Mouse (Mus musculus): ENCODE measurements at regions not wholly inside any gene's neighbourhood (a gene's known extent, or its start where the extent isn't known, plus 50 kb on each side); places are given as distances from the start of the nearest gene placed in this dataset.
A peak's percentile ranks its signal among the peaks of the same experiment; 100 is the strongest.

- 82% methylated on average over 5 of the region's 5 CpGs for WGBS
- no peak overlapping the region for H3K4me3 ChIP-seq
- no peak for DNase-seq (ENCODE audit: low spot score)
- H3K36me3 ChIP-seq (replicated peaks): no peaks in the 10 kb centered on the region
- no peaks in the 10 kb centered on the region for H3K27me3 ChIP-seq (replicated peaks; ENCODE audit: low read depth, poor library complexity, severe bottlenecking)
- H3K4me1 ChIP-seq: no peaks in the 10 kb centered on the region
- H3K27ac ChIP-seq (replicated peaks): no peak overlapping the region
- H3K9me3 ChIP-seq: no peaks in the 10 kb centered on the region
Observed at GRCm38 (mm10) chr10:25768456-25768855, 232.4 kb upstream of the Smlr1 start.

GRCm38 (mm10) chr10:25754300-25754699, 218.2 kb upstream of the Smlr1 start:
- H3K4me1 ChIP-seq: no peaks in the 10 kb centered on the region
- no peaks in the 10 kb centered on the region for H3K27me3 ChIP-seq (replicated peaks; ENCODE audit: low read depth, poor library complexity, severe bottlenecking)
- no peak overlapping the region for H3K27ac ChIP-seq (replicated peaks)
- no peaks in the 10 kb centered on the region for H3K9me3 ChIP-seq
- DNase-seq (ENCODE audit: low spot score): no peak
- no peaks in the 10 kb centered on the region for H3K36me3 ChIP-seq (replicated peaks)
- H3K4me3 ChIP-seq: no peak overlapping the region
- 57% methylated on average over 3 of the region's 3 CpGs for WGBS

GRCm38 (mm10) chr10:25742678-25743077, 206.6 kb upstream of the Smlr1 start:
- DNase-seq (ENCODE audit: low spot score): no peak
- no peaks in the 10 kb centered on the region for H3K9me3 ChIP-seq
- no peaks in the 10 kb centered on the region for H3K36me3 ChIP-seq (replicated peaks)
- 86% methylated on average over 3 of the region's 3 CpGs for WGBS
- H3K27me3 ChIP-seq (replicated peaks; ENCODE audit: low read depth, poor library complexity, severe bottlenecking): no peaks in the 10 kb centered on the region
- no peak overlapping the region for H3K4me3 ChIP-seq
- H3K27ac ChIP-seq (replicated peaks): no peak overlapping the region
- H3K4me1 ChIP-seq: no peaks in the 10 kb centered on the region

- Histone ChIP-seq H3K27ac (replicated peaks) (no peak overlapping the region), H3K27me3 (replicated peaks; ENCODE audit: low read depth, poor library complexity, severe bottlenecking) (no peaks in the 10 kb centered on the region)
Observed at GRCm38 (mm10) chr10:25740956-25741355, 204.9 kb upstream of the Smlr1 start.

GRCm38 (mm10) chr10:25730470-25730869, 194.4 kb upstream of the Smlr1 start:
- DNase-seq (ENCODE audit: low spot score): no peak
- Histone ChIP-seq H3K4me1 (no peaks in the 10 kb centered on the region), H3K27me3 (replicated peaks; ENCODE audit: low read depth, poor library complexity, severe bottlenecking) (no peaks in the 10 kb centered on the region), H3K36me3 (replicated peaks) (no peaks in the 10 kb centered on the region), H3K4me3 (no peak overlapping the region), H3K27ac (replicated peaks) (no peak overlapping the region), H3K9me3 (no peaks in the 10 kb centered on the region)
- WGBS: 64% methylated on average over 3 of the region's 3 CpGs

More at GRCm38 (mm10) chr10:25740956-25741355, 204.9 kb upstream of the Smlr1 start:
- 80% methylated on average over 2 of the region's 2 CpGs for WGBS
- H3K4me3 ChIP-seq: no peak overlapping the region
- H3K36me3 ChIP-seq (replicated peaks): no peaks in the 10 kb centered on the region
- no peak for DNase-seq (ENCODE audit: low spot score)
- H3K4me1 ChIP-seq: no peaks in the 10 kb centered on the region
- no peaks in the 10 kb centered on the region for H3K9me3 ChIP-seq

GRCm38 (mm10) chr10:25723966-25724365, 187.9 kb upstream of the Smlr1 start:
- H3K27ac ChIP-seq (replicated peaks): no peak overlapping the region
- no peaks in the 10 kb centered on the region for H3K4me1 ChIP-seq
- no peaks in the 10 kb centered on the region for H3K36me3 ChIP-seq (replicated peaks)
- no peak overlapping the region for H3K4me3 ChIP-seq
- WGBS: 88% methylated on average over 1 of the region's 1 CpGs
- H3K9me3 ChIP-seq: no peaks in the 10 kb centered on the region
- no peaks in the 10 kb centered on the region for H3K27me3 ChIP-seq (replicated peaks; ENCODE audit: low read depth, poor library complexity, severe bottlenecking)
- DNase-seq (ENCODE audit: low spot score): no peak

- no peak for DNase-seq (ENCODE audit: low spot score)
- no peaks in the 10 kb centered on the region for H3K36me3 ChIP-seq (replicated peaks)
- no peaks in the 10 kb centered on the region for H3K27me3 ChIP-seq (replicated peaks; ENCODE audit: low read depth, poor library complexity, severe bottlenecking)
- H3K9me3 ChIP-seq: no peaks in the 10 kb centered on the region
- no peak overlapping the region for H3K27ac ChIP-seq (replicated peaks)
- H3K4me1 ChIP-seq: no peaks in the 10 kb centered on the region
- no peak overlapping the region for H3K4me3 ChIP-seq
- 83% methylated on average over 4 of the region's 4 CpGs for WGBS
Observed at GRCm38 (mm10) chr10:25715747-25716146, 179.7 kb upstream of the Smlr1 start.

GRCm38 (mm10) chr10:25714636-25715035, 178.6 kb upstream of the Smlr1 start:
- Histone ChIP-seq H3K27ac (replicated peaks) (no peak overlapping the region), H3K4me1 (no peaks in the 10 kb centered on the region), H3K9me3 (no peaks in the 10 kb centered on the region), H3K4me3 (no peak overlapping the region), H3K36me3 (replicated peaks) (no peaks in the 10 kb centered on the region), H3K27me3 (replicated peaks; ENCODE audit: low read depth, poor library complexity, severe bottlenecking) (no peaks in the 10 kb centered on the region)
- DNase-seq (ENCODE audit: low spot score): no peak

- no peaks in the 10 kb centered on the region for H3K27me3 ChIP-seq (replicated peaks; ENCODE audit: low read depth, poor library complexity, severe bottlenecking)
- whole genome bisulfite sequencing: 73% methylated on average over 12 of the region's 12 CpGs
- H3K27ac ChIP-seq (replicated peaks): no peak overlapping the region
- H3K36me3 ChIP-seq (replicated peaks): no peaks in the 10 kb centered on the region
- no peaks in the 10 kb centered on the region for H3K9me3 ChIP-seq
- no peak overlapping the region for H3K4me3 ChIP-seq
- no peak for DNase-seq (ENCODE audit: low spot score)
- H3K4me1 ChIP-seq: no peaks in the 10 kb centered on the region
Observed at GRCm38 (mm10) chr10:25714041-25714440, 178.0 kb upstream of the Smlr1 start.

- H3K4me3 ChIP-seq: no peak overlapping the region
- WGBS: 63% methylated on average over 7 of the region's 7 CpGs
- H3K9me3 ChIP-seq: no peaks in the 10 kb centered on the region
- no peak for DNase-seq (ENCODE audit: low spot score)
- no peaks in the 10 kb centered on the region for H3K4me1 ChIP-seq
- H3K27ac ChIP-seq (replicated peaks): no peak overlapping the region
- no peaks in the 10 kb centered on the region for H3K27me3 ChIP-seq (replicated peaks; ENCODE audit: low read depth, poor library complexity, severe bottlenecking)
- no peaks in the 10 kb centered on the region for H3K36me3 ChIP-seq (replicated peaks)
Observed at GRCm38 (mm10) chr10:25707951-25708350, 171.9 kb upstream of the Smlr1 start.

GRCm38 (mm10) chr10:25702146-25702545, 166.1 kb upstream of the Smlr1 start:
- H3K36me3 ChIP-seq (replicated peaks): no peaks in the 10 kb centered on the region
- 92% methylated on average over 3 of the region's 3 CpGs for WGBS
- no peak for DNase-seq (ENCODE audit: low spot score)
- H3K9me3 ChIP-seq: no peaks in the 10 kb centered on the region
- H3K4me3 ChIP-seq: no peak overlapping the region
- no peaks in the 10 kb centered on the region for H3K4me1 ChIP-seq
- H3K27me3 ChIP-seq (replicated peaks; ENCODE audit: low read depth, poor library complexity, severe bottlenecking): no peaks in the 10 kb centered on the region
- no peak overlapping the region for H3K27ac ChIP-seq (replicated peaks)

GRCm38 (mm10) chr10:25695798-25696197, 159.7 kb upstream of the Smlr1 start:
- 81% methylated on average over 8 of the region's 8 CpGs for WGBS
- H3K4me3 ChIP-seq: no peak overlapping the region
- H3K27me3 ChIP-seq (replicated peaks; ENCODE audit: low read depth, poor library complexity, severe bottlenecking): no peaks in the 10 kb centered on the region
- no peaks in the 10 kb centered on the region for H3K9me3 ChIP-seq
- H3K27ac ChIP-seq (replicated peaks): no peak overlapping the region
- no peaks in the 10 kb centered on the region for H3K36me3 ChIP-seq (replicated peaks)
- DNase-seq (ENCODE audit: low spot score): no peak
- no peaks in the 10 kb centered on the region for H3K4me1 ChIP-seq

GRCm38 (mm10) chr10:25681243-25681642, 145.2 kb upstream of the Smlr1 start:
- no peaks in the 10 kb centered on the region for H3K9me3 ChIP-seq
- no peak overlapping the region for H3K4me3 ChIP-seq
- H3K27me3 ChIP-seq (replicated peaks; ENCODE audit: low read depth, poor library complexity, severe bottlenecking): no peaks in the 10 kb centered on the region
- 21% methylated on average over 6 of the region's 6 CpGs for WGBS
- no peak overlapping the region for H3K27ac ChIP-seq (replicated peaks)
- DNase-seq (ENCODE audit: low spot score): peak; percentile 61
- no peaks in the 10 kb centered on the region for H3K36me3 ChIP-seq (replicated peaks)
- 0 out of 2 replicates have a peak, but pooled peaks cover 4% of the 10 kb centered on the region for H3K4me1 ChIP-seq

- 65% methylated on average over 1 of the region's 1 CpGs for WGBS
- no peak for DNase-seq (ENCODE audit: low spot score)
- Histone ChIP-seq H3K36me3 (replicated peaks) (no peaks in the 10 kb centered on the region), H3K9me3 (no peaks in the 10 kb centered on the region), H3K27ac (replicated peaks) (no peak overlapping the region), H3K27me3 (replicated peaks; ENCODE audit: low read depth, poor library complexity, severe bottlenecking) (no peaks in the 10 kb centered on the region), H3K4me1 (0 out of 2 replicates have a peak, but pooled peaks cover 4% of the 10 kb centered on the region), H3K4me3 (no peak overlapping the region)
Observed at GRCm38 (mm10) chr10:25677889-25678288, 141.8 kb upstream of the Smlr1 start.
